Mouse (Mus musculus): ENCODE results near the gene Coasy. TPM values are rescaled to one million over a fixed set of nuclear protein-coding genes. Genes with fewer than 3 reads are reported as not detected.
A peak's percentile ranks its signal among the peaks of the same experiment; 100 is the strongest.

Gene Coasy
- polyA plus RNA-seq, 1 experiment from 2014 or later = 31.4 TPM

GRCm38 (mm10) chr11:101133037-101133436 lies 50.7 kb downstream of the Coasy start:
- Histone ChIP-seq H3K36me3 (ENCODE audit: control insufficient read depth, insufficient read depth, low read length) (no peaks in the 10 kb centered on the region), H3K27me3 (ENCODE audit: control insufficient read depth, insufficient read depth, low read length) (no peaks in the 10 kb centered on the region), H3K4me3 (ENCODE audit: control insufficient read depth in 1 of 2, insufficient read depth in 1 of 2, low read depth in 1 of 2, low read length in 2 of 2) (no peak overlapping the region), H3K9me3 (ENCODE audit: control insufficient read depth, low read length) (no peaks in the 10 kb centered on the region), H3K9ac (ENCODE audit: low read length) (no peak overlapping the region), H3K27ac (replicated peaks in 1 of 2; ENCODE audit: control insufficient read depth in 1 of 2, insufficient read depth in 1 of 2, low read depth in 2 of 2, low read length in 2 of 2) (no peak overlapping the region), H3K4me2 (ENCODE audit: low read length) (no peak overlapping the region), H3K4me1 (ENCODE audit: control insufficient read depth in 2 of 2, insufficient read depth in 2 of 2, low read length in 2 of 2) (peaks cover 13 to 19% of the 10 kb centered on the region in 2 experiments; a peak in 3 of 4 replicates)
- no peak for ATAC-seq (ENCODE audit: insufficient number of reproducible peaks, insufficient read depth, low FRiP score, low read depth)
- WGBS = 49% methylated on average over 12 of the region's 12 CpGs

GRCm38 (mm10) chr11:101134217-101134865 lies 52.0 kb downstream of the Coasy start:
- Histone ChIP-seq H3K9me3 (ENCODE audit: control insufficient read depth, low read length) (no peaks in the 10 kb centered on the region), H3K27me3 (ENCODE audit: control insufficient read depth, insufficient read depth, low read length) (no peaks in the 10 kb centered on the region), H3K4me3 (ENCODE audit: control insufficient read depth in 1 of 2, insufficient read depth in 1 of 2, low read depth in 1 of 2, low read length in 2 of 2) (no peak overlapping the region), H3K4me1 (ENCODE audit: control insufficient read depth in 2 of 2, insufficient read depth in 2 of 2, low read length in 2 of 2) (peaks cover 17 to 23% of the 10 kb centered on the region in 2 experiments; a peak in 3 of 4 replicates), H3K36me3 (ENCODE audit: control insufficient read depth, insufficient read depth, low read length) (no peaks in the 10 kb centered on the region), H3K4me2 (ENCODE audit: low read length) (no peak overlapping the region), H3K27ac (replicated peaks in 1 of 2; ENCODE audit: control insufficient read depth in 1 of 2, insufficient read depth in 1 of 2, low read depth in 2 of 2, low read length in 2 of 2) (no peak overlapping the region), H3K9ac (ENCODE audit: low read length) (peak overlapping the region; percentile 14; the same call in 1 of the 2 replicates)
- 54% methylated on average over 13 of the region's 13 CpGs for WGBS
- no peak for ATAC-seq (ENCODE audit: insufficient number of reproducible peaks, insufficient read depth, low FRiP score, low read depth)

Other genes starting within 250 kb of the Coasy start
- 28.8 and 31.4 TPM in 2 replicates for gene Stat5b, start 231.8 kb upstream of the Coasy start, polyA plus RNA-seq (2014; fragmentation: Nextera tagmentation; extraction: Ambion mirVana)
- 5.6 and 6.4 TPM in 2 replicates for gene Stat5a, start 223.2 kb upstream of the Coasy start, polyA plus RNA-seq (2014; fragmentation: Nextera tagmentation; extraction: Ambion mirVana)
- gene Stat3, start 143.0 kb upstream of the Coasy start, polyA plus RNA-seq (2014; fragmentation: Nextera tagmentation; extraction: Ambion mirVana) = 51.8 and 53.3 TPM in 2 replicates
- gene Cavin1, start 111.7 kb upstream of the Coasy start, polyA plus RNA-seq (2014; fragmentation: Nextera tagmentation; extraction: Ambion mirVana) = 200 and 204 TPM in 2 replicates
- gene Atp6v0a1, start 73.1 kb upstream of the Coasy start, polyA plus RNA-seq (2014; fragmentation: Nextera tagmentation; extraction: Ambion mirVana) = 54.8 and 57.2 TPM in 2 replicates
- gene Naglu, start 12.6 kb upstream of the Coasy start, polyA plus RNA-seq (2014; fragmentation: Nextera tagmentation; extraction: Ambion mirVana) = 12.5 and 13.0 TPM in 2 replicates
- 0.30 TPM in 1 of 2 replicates, not detected in the other for gene Hsd17b1, start 4.2 kb upstream of the Coasy start, polyA plus RNA-seq (2014; fragmentation: Nextera tagmentation; extraction: Ambion mirVana)
- gene Mlx, start 4.7 kb downstream of the Coasy start, polyA plus RNA-seq (2014; fragmentation: Nextera tagmentation; extraction: Ambion mirVana) = 32.4 and 35.7 TPM in 2 replicates
- 22.8 and 22.9 TPM in 2 replicates for gene Psmc3ip, start 12.9 kb downstream of the Coasy start, polyA plus RNA-seq (2014; fragmentation: Nextera tagmentation; extraction: Ambion mirVana)
- 6.7 and 8.0 TPM in 2 replicates for gene Retreg3, start 37.3 kb downstream of the Coasy start, polyA plus RNA-seq (2014; fragmentation: Nextera tagmentation; extraction: Ambion mirVana)
- 63.1 and 68.6 TPM in 2 replicates for gene Tubg1, start 37.4 kb downstream of the Coasy start, polyA plus RNA-seq (2014; fragmentation: Nextera tagmentation; extraction: Ambion mirVana)
- gene Tubg2, start 73.3 kb downstream of the Coasy start, polyA plus RNA-seq (2014; fragmentation: Nextera tagmentation; extraction: Ambion mirVana) = 4.1 and 4.4 TPM in 2 replicates
- 0.69 and 1.1 TPM in 2 replicates for gene Cntnap1, start 88.0 kb downstream of the Coasy start, polyA plus RNA-seq (2014; fragmentation: Nextera tagmentation; extraction: Ambion mirVana)
- gene Plekhh3, start 88.8 kb downstream of the Coasy start, polyA plus RNA-seq (2014; fragmentation: Nextera tagmentation; extraction: Ambion mirVana) = 11.3 and 12.8 TPM in 2 replicates
- 0.30 TPM in 1 of 2 replicates, not detected in the other for gene Ccr10, start 92.9 kb downstream of the Coasy start, polyA plus RNA-seq (2014; fragmentation: Nextera tagmentation; extraction: Ambion mirVana)
- gene Ezh1, start 143.9 kb downstream of the Coasy start, polyA plus RNA-seq (2014; fragmentation: Nextera tagmentation; extraction: Ambion mirVana) = 13.6 and 16.6 TPM in 2 replicates
- 272 and 281 TPM in 2 replicates for gene Ramp2, start 163.5 kb downstream of the Coasy start, polyA plus RNA-seq (2014; fragmentation: Nextera tagmentation; extraction: Ambion mirVana)
- gene Vps25, start 171.1 kb downstream of the Coasy start, polyA plus RNA-seq (2014; fragmentation: Nextera tagmentation; extraction: Ambion mirVana) = 111 and 123 TPM in 2 replicates
- 5.8 and 9.5 TPM in 2 replicates for gene Wnk4, start 178.0 kb downstream of the Coasy start, polyA plus RNA-seq (2014; fragmentation: Nextera tagmentation; extraction: Ambion mirVana)
- 0.51 and 1.1 TPM in 2 replicates for gene Cntd1, start 196.4 kb downstream of the Coasy start, polyA plus RNA-seq (2014; fragmentation: Nextera tagmentation; extraction: Ambion mirVana)
- 188 and 203 TPM in 2 replicates for gene Coa3, start 196.5 kb downstream of the Coasy start, polyA plus RNA-seq (2014; fragmentation: Nextera tagmentation; extraction: Ambion mirVana)
- gene Becn1, start 219.7 kb downstream of the Coasy start, polyA plus RNA-seq (2014; fragmentation: Nextera tagmentation; extraction: Ambion mirVana) = 134 and 149 TPM in 2 replicates
- 62.5 and 66.5 TPM in 2 replicates for gene Psme3, start 233.6 kb downstream of the Coasy start, polyA plus RNA-seq (2014; fragmentation: Nextera tagmentation; extraction: Ambion mirVana)
- gene Aoc2, start 242.5 kb downstream of the Coasy start, polyA plus RNA-seq (2014; fragmentation: Nextera tagmentation; extraction: Ambion mirVana) = 0.55 and 0.84 TPM in 2 replicates
- gene Aoc3, start 248.0 kb downstream of the Coasy start, polyA plus RNA-seq (2014; fragmentation: Nextera tagmentation; extraction: Ambion mirVana) = 1.4 and 1.9 TPM in 2 replicates